Mouse (Mus musculus) bone marrow, adult 2 months (tissue): ENCODE measurements around the gene Coro1c. TPM values are rescaled to one million over a fixed set of nuclear protein-coding genes. Genes with fewer than 3 reads are reported as not detected.
"Not testable (repeated sequence)": the region's sequence is repeated elsewhere in the genome, so short reads cannot be mapped to it uniquely, and the experiment has no call there.

Experiments
- H3K27ac ChIP-seq: fragments of 200-500 bp; 2 replicates; pipeline ENCODE4 v1.5.1; 2012; ENCODE audit warnings: low read depth, mild to moderate bottlenecking, control low read depth, inconsistent platforms, low read length; ENCODE audit not compliant: control insufficient read depth, poor library complexity, insufficient read depth
- H3K4me1 ChIP-seq: fragments of 200-500 bp; 2 replicates; pipeline ENCODE4 v1.6.1; 2011; ENCODE audit warnings: low read length; ENCODE audit not compliant: control insufficient read depth, insufficient read depth
- H3K4me3 ChIP-seq: fragments of 200-500 bp; replicated peaks from 2 replicates; pipeline ENCODE3; 2011; ENCODE audit warnings: mild to moderate bottlenecking, low read depth, low read length, control low read depth; ENCODE audit not compliant: control insufficient read depth
- CTCF ChIP-seq: fragments of 200-500 bp; IDR thresholded peaks from 2 replicates; pipeline ENCODE4 v1.5.1; 2011; ENCODE audit warnings: low read length, control low read depth; ENCODE audit not compliant: control insufficient read depth, insufficient read depth
- POLR2A ChIP-seq: fragments of 200-500 bp; IDR thresholded peaks from 2 replicates; pipeline ENCODE4 v1.6.1; 2011; ENCODE audit warnings: low read depth, mild to moderate bottlenecking, control low read depth, low read length, borderline replicate concordance; ENCODE audit not compliant: control insufficient read depth
- WGBS: fragments of 180-500 bp; shearing (Covaris S2); methylation state at CpG from one replicate; pipeline ENCODE4 v1.1.7; 2018; 5-methylcytosine and 5-hydroxymethylcytosine counted together
- polyA plus RNA-seq: library from polyadenylated mRNA; stranded (reverse); fragments of >200 nt; gene quantifications from 2 replicates; pipeline ENCODE4 v1.2.4, GENCODE M21; 2011; ENCODE audit warnings: low replicate concordance; ENCODE audit not compliant: missing spikeins, insufficient read depth, insufficient read length

The Coro1c gene
- polyA plus RNA-seq, 1 experiment, result 52.7 TPM

- TF ChIP-seq POLR2A (no peak), CTCF (no peak)
- Histone ChIP-seq H3K27ac (no peak overlapping the region), H3K4me1 (no peaks in the 10 kb centered on the region), H3K4me3 (no peak overlapping the region)
- WGBS, result 89% methylated on average over 14 of the region's 14 CpGs
These were observed 90.0 kb downstream of the Coro1c start for GRCm38 (mm10) chr5:113818572-113818971.

GRCm38 (mm10) chr5:113815638-113816152, 92.9 kb downstream of the Coro1c start:
- 14% methylated on average over 15 of the region's 15 CpGs for WGBS
- Histone ChIP-seq H3K4me3 (no peak overlapping the region), H3K27ac (0 out of 2 replicates have a peak overlapping the region, but pooled peaks have one; percentile 8), H3K4me1 (peaks cover 3% of the 10 kb centered on the region; the same call in 1 of the 2 replicates)
- peak; percentile 87 for TF ChIP-seq CTCF
- TF ChIP-seq POLR2A, result peak; percentile 28; the same call in 1 of the 2 replicates

GRCm38 (mm10) chr5:113815041-113815389, 93.5 kb downstream of the Coro1c start:
- Histone ChIP-seq H3K27ac (no peak overlapping the region), H3K4me3 (no peak overlapping the region), H3K4me1 (peaks cover 3% of the 10 kb centered on the region; the same call in 1 of the 2 replicates)
- TF ChIP-seq POLR2A (no peak), CTCF (no peak)
- 69% methylated on average over 11 of the region's 11 CpGs for WGBS

- WGBS, result 40% methylated on average over 27 of the region's 27 CpGs
- TF ChIP-seq CTCF (no peak), POLR2A (no peak)
- H3K27ac ChIP-seq, result no peak overlapping the region
- H3K4me1 ChIP-seq, result peaks cover 3% of the 10 kb centered on the region; the same call in 1 of the 2 replicates
- H3K4me3 ChIP-seq, result no peak overlapping the region
These were observed 94.2 kb downstream of the Coro1c start for GRCm38 (mm10) chr5:113814111-113815040.

GRCm38 (mm10) chr5:113813608-113814007, 95.0 kb downstream of the Coro1c start:
- 30% methylated on average over 9 of the region's 9 CpGs for WGBS
- TF ChIP-seq CTCF (peak; percentile 53; the same call in 1 of the 2 replicates), POLR2A (no peak)
- Histone ChIP-seq H3K4me3 (no peak overlapping the region), H3K27ac (no peak overlapping the region), H3K4me1 (peaks cover 3% of the 10 kb centered on the region; the same call in 1 of the 2 replicates)

- Histone ChIP-seq H3K4me3 (no peak overlapping the region), H3K27ac (no peak overlapping the region), H3K4me1 (peaks cover 3% of the 10 kb centered on the region; the same call in 1 of the 2 replicates)
- WGBS, result 45% methylated on average over 2 of the region's 2 CpGs
- no peak for TF ChIP-seq POLR2A
- no peak for TF ChIP-seq CTCF
These were observed 95.9 kb downstream of the Coro1c start for GRCm38 (mm10) chr5:113812638-113813037.

- not testable (repeated sequence) for H3K4me3 ChIP-seq, H3K27ac ChIP-seq, H3K4me1 ChIP-seq
- 19% methylated on average over 11 of the region's 12 CpGs for WGBS
These were observed 96.6 kb downstream of the Coro1c start for GRCm38 (mm10) chr5:113811824-113812420.

- H3K27ac ChIP-seq, result peak overlapping the region; percentile 70
- TF ChIP-seq POLR2A, result no peak
- no peak for TF ChIP-seq CTCF
- peak overlapping the region; percentile 26 for H3K4me3 ChIP-seq
- 32% methylated on average over 4 of the region's 4 CpGs for WGBS
- H3K4me1 ChIP-seq, result peaks cover 7% of the 10 kb centered on the region
These were observed 98.4 kb downstream of the Coro1c start for GRCm38 (mm10) chr5:113810111-113810510.
